Mouse (Mus musculus) embryonic fibroblast, embryonic 13.5 days (primary cell): ENCODE results near the gene Trpv2. TPM values are rescaled to one million over a fixed set of nuclear protein-coding genes. Genes with fewer than 3 reads are reported as not detected.

Source experiments
- H3K27ac ChIP-seq: 2 replicates; pipeline ENCODE4 v1.5.1; 2012; ENCODE audit warnings: low read length, control low read depth, inconsistent platforms; ENCODE audit not compliant: insufficient read depth
- H3K4me1 ChIP-seq: 2 replicates; pipeline ENCODE4 v1.6.1; 2011; ENCODE audit warnings: low read length; ENCODE audit not compliant: control insufficient read depth, insufficient read depth
- H3K4me3 ChIP-seq: 2 replicates; pipeline ENCODE4 v1.5.1; 2011; ENCODE audit warnings: mild to moderate bottlenecking, control low read depth, low read length; ENCODE audit not compliant: insufficient read depth
- CTCF ChIP-seq: IDR thresholded peaks from 2 replicates; pipeline ENCODE4 v1.5.1; 2011; ENCODE audit warnings: mild to moderate bottlenecking, control low read depth, low read length, moderate library complexity, borderline replicate concordance; ENCODE audit not compliant: insufficient read depth
- POLR2A ChIP-seq: IDR thresholded peaks from 2 replicates; pipeline ENCODE4 v1.6.1; 2011; ENCODE audit warnings: low read depth, mild to moderate bottlenecking, control low read depth, low read length, moderate library complexity
- polyA plus RNA-seq: library from polyadenylated mRNA; stranded (reverse); fragments of >200 nt; gene quantifications from 2 replicates; pipeline ENCODE4 v1.2.4, GENCODE M21; 2011; ENCODE audit warnings: low read depth; ENCODE audit not compliant: missing spikeins, insufficient read length

The Trpv2 gene
- polyA plus RNA-seq = 9.6 and 11.4 TPM in 2 replicates

GRCm38 (mm10) chr11:62573959-62574702 lies at the start of gene Trpv2:
Gene Trpv2, plus strand, starts transcription at chr11:62574486.
- no peaks in the 10 kb centered on the region for H3K4me1 ChIP-seq
- TF ChIP-seq CTCF (no peak), POLR2A (no peak)
- peak within 1 kb of the TSS; percentile 41; the same call in 1 of the 2 replicates for H3K4me3 ChIP-seq
- no peak within 1 kb of the TSS for H3K27ac ChIP-seq

DNA sequence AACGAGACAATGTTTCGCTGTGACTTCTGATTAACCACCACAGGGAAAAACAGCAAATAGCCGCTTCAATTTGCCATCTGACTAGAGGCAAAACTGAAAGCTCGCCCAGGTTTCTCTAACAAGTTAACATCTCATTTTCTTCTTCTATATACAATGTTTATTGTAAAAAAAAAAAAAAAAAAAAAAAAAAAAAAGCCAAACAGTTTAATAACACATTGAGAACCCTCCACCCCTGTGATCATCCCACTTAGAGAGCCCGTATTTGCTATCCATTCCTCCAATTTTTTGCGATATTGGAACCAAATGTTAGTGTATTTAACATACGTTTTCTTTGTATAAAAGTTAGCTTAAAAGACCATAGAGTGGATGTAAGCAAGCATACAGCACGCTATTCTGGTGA lies 37.2 kb upstream of the Trpv2 start:
- H3K27ac ChIP-seq = no peak overlapping the region
- peaks cover 3% of the 10 kb centered on the region; the same call in 1 of the 2 replicates for H3K4me1 ChIP-seq
- no peak overlapping the region for H3K4me3 ChIP-seq
- TF ChIP-seq POLR2A (no peak), CTCF (no peak)

DNA sequence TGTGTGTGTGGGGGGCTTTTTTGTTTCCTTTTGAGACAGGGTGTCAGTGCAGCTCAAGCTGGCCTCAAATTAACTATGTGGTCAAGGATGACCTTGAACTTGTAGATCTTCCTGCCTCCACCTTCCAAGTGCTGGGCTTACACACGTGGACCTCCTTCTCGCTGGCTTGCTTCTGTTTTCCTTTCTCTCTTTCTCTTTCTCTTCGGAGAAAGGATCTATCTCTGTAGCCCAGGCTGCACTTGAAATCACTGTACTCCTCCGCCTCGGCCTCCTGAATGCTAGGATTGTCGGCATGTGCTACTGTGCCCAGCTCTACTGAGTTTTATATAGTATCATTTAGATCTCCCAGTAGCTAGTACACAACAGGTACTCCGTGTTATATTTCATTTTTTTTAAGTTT lies 36.7 kb upstream of the Trpv2 start:
- TF ChIP-seq CTCF = no peak
- TF ChIP-seq POLR2A = no peak
- Histone ChIP-seq H3K4me3 (no peak overlapping the region), H3K27ac (no peak overlapping the region), H3K4me1 (peaks cover 3% of the 10 kb centered on the region; the same call in 1 of the 2 replicates)

DNA sequence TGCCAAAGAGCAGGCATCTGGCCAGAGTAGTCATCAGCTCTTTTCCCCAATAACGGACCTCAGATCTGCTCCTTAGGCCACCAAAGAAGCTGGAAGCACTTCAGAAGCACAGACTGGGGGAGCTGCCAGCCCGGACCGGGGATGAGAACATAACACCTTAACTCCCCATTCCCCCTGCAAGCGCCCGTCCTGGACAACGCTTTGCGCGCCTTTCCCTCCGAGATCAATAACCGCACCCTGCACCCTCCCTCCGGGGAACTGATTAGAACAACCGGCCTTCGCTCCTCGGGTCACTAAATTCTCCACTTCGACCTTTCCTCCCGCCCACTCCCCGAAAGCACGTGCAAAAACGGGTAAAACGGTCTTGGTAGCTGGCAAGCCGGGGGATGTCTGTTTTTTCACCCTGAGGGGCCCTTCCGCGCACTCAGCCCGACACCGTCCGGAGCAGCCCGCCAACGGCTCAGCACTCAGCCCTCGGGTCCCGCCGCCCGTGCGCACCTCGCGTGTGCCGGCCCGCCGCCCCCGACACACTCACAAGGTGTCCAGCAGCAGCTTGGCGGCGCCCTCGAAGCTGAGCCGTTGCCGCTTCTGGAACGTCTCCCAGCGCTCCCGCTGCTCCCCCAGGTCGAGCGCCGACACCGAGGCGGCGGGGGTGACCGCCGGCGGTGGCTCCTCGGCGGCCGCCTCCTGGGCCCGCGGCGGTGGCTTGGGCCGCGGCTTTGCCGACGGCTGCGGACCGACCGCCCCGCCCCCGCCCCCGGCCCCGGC lies 35.8 kb upstream of the Trpv2 start:
- Histone ChIP-seq H3K27ac (no peak overlapping the region), H3K4me1 (peaks cover 3% of the 10 kb centered on the region; the same call in 1 of the 2 replicates), H3K4me3 (peak overlapping the region; percentile 55)
- no peak for TF ChIP-seq POLR2A
- TF ChIP-seq CTCF = no peak

DNA sequence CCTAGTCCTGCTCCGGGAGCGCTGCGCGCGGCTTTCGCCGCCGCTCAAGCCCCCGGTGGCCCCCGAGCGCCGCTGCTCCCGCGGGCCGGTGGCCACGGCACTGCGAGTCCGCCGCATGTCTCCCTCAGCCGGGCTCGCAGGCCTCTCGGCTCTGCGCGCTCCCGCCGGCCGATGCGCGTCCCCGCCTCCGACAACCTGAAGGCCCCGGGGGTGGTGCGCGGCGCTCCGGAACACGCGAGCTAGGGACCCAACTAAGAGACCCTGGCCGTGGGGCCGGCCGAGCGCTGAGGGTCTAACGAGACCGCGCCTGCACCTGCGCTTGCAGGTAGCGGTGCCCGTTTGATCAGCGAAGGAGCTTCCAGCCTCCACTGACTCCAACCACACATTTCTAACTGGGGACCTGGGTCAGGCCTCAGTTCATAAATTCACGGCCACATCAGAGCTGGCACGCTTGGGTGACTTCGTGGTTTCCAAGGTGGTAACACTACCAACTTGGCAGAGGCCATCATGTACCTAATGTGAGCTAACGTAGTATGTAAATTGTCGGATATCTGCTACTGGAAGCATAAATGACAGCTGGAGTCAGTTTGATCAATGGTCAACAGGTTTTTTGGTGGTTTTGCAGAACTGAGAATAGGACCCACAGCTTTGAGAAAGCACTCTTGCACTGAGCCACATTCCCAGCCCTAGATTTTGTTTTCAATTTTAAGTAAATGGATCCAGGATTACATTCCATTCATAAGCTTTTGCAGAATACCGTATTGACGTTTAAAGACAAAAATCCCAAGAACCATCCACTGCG lies 35.0 kb upstream of the Trpv2 start, which contains the start of gene Cenpv:
Gene Cenpv (minus strand): TSS at position 173 of the 802 bp plus-strand sequence.
- no peak within 1 kb of the TSS for H3K27ac ChIP-seq
- TF ChIP-seq CTCF = no peak
- peak; percentile 19; the same call in 1 of the 2 replicates for TF ChIP-seq POLR2A

DNA sequence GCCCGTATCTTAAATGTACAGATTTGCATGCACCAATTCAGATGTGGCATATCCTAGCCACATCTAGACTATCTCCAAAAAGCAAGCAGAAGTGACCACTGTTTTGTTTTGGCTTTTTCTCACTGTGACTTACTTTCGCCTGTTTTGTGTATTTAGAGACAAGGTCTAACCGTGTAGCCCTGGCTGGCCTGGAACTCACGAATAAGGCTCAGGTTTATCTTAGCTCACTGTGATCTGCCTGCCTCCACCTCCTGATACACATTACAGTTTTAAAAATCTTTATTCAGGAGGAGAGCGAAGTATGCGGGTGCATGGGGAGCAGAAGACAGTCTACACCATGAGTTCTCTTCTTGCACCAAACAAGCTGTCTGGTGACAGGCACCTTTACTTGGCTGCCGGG lies 34.1 kb upstream of the Trpv2 start:
- TF ChIP-seq POLR2A (no peak), CTCF (no peak)
- H3K27ac ChIP-seq = no peak overlapping the region
- H3K4me1 ChIP-seq = peaks cover 3% of the 10 kb centered on the region; the same call in 1 of the 2 replicates
- no peak overlapping the region for H3K4me3 ChIP-seq

More for the DNA sequence above, 35.0 kb upstream of the Trpv2 start, which contains the start of gene Cenpv:
- H3K4me1 ChIP-seq = peaks cover 3% of the 10 kb centered on the region; the same call in 1 of the 2 replicates
- H3K4me3 ChIP-seq = peak within 1 kb of the TSS; percentile 55

GRCm38 (mm10) chr11:62540969-62541368 lies 33.3 kb upstream of the Trpv2 start:
- no peak for TF ChIP-seq CTCF
- TF ChIP-seq POLR2A = no peak
- Histone ChIP-seq H3K4me1 (peaks cover 3% of the 10 kb centered on the region; the same call in 1 of the 2 replicates), H3K4me3 (no peak overlapping the region), H3K27ac (no peak overlapping the region)

DNA sequence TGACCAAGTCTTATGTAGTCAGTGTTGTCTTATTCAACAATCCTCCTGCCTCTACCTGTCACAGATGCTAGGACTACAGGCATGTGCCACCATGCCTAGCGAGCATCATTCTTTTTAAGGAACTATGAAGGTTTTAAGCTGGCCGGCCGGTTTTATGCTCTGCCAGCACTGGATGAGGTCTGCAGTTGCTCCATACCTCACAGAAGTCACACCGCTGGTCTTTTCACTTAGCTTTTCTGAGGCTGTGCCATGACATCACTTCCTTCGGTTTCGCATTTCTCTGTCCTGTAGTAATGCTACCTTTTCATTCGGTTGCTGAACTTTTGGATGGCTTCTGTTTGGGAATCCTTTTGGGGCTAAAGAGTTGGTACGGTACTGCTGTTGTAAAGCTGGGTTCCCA lies 32.7 kb upstream of the Trpv2 start:
- Histone ChIP-seq H3K4me3 (no peak overlapping the region), H3K27ac (no peak overlapping the region), H3K4me1 (peaks cover 3% of the 10 kb centered on the region; the same call in 1 of the 2 replicates)
- TF ChIP-seq CTCF (no peak), POLR2A (no peak)

GRCm38 (mm10) chr11:62543991-62544390 lies 30.3 kb upstream of the Trpv2 start:
- no peak for TF ChIP-seq POLR2A
- TF ChIP-seq CTCF = no peak
- peaks cover 4% of the 10 kb centered on the region for H3K4me1 ChIP-seq
- H3K4me3 ChIP-seq = no peak overlapping the region
- H3K27ac ChIP-seq = no peak overlapping the region
